In genomic region chr6:49097596-49098110, GRCm38 (mm10) we compare ENCODE assay signal across 8 mouse cellular contexts. TPM values are rescaled to one million over a fixed set of nuclear protein-coding genes. Genes with fewer than 3 reads are reported as not detected.
DNase-seq lines count a peak whose midpoint lies in the region; ATAC-seq and TF ChIP-seq lines count a peak whose summit lies in the region.

No protein-coding gene starts in this region.

- TF ChIP-seq POLR2A in limb, embryonic 14.5 days (IDR thresholded peaks at IDR 0.05; ENCODE audit: borderline replicate concordance, extremely low read depth, insufficient read depth, insufficient read length): no peak

- H3K9ac ChIP-seq in kidney, embryonic 14.5 days (ENCODE audit: low read depth, low read length): no peak overlapping the region
- no peak overlapping the region for H3K9ac ChIP-seq in embryonic facial prominence, embryonic 14.5 days (ENCODE audit: low read depth, low read length)
- H3K9ac ChIP-seq in limb, embryonic 14.5 days (ENCODE audit: low read depth, low read length, severe bottlenecking): no peak overlapping the region

- peaks cover 62% of the 10 kb centered on the region for H3K36me3 ChIP-seq in kidney, embryonic 14.5 days (ENCODE audit: control insufficient read depth, insufficient read depth, low read length)
- H3K36me3 ChIP-seq in embryonic facial prominence, embryonic 14.5 days (ENCODE audit: control insufficient read depth, insufficient read depth, low read length): peaks cover 79% of the 10 kb centered on the region
- H3K36me3 ChIP-seq in limb, embryonic 14.5 days (ENCODE audit: control insufficient read depth, insufficient read depth, low read length): peaks cover 54% of the 10 kb centered on the region

- no peaks in the 10 kb centered on the region for H3K27me3 ChIP-seq in kidney, embryonic 14.5 days (ENCODE audit: control insufficient read depth, insufficient read depth, low read length)
- no peaks in the 10 kb centered on the region for H3K27me3 ChIP-seq in embryonic facial prominence, embryonic 14.5 days (replicated peaks; ENCODE audit: control insufficient read depth, insufficient read depth, low read length)
- no peaks in the 10 kb centered on the region for H3K27me3 ChIP-seq in limb, embryonic 14.5 days (ENCODE audit: control insufficient read depth, insufficient read depth, low read length)

- H3K27ac ChIP-seq in kidney, embryonic 14.5 days (ENCODE audit: low read depth, low read length): no peak overlapping the region; the same call in 1 of the 2 replicates
- peak overlapping the region; percentile 68 for H3K27ac ChIP-seq in embryonic facial prominence, embryonic 14.5 days (replicated peaks; ENCODE audit: low read depth, low read length)
- H3K27ac ChIP-seq in limb, embryonic 14.5 days (replicated peaks; ENCODE audit: low read depth, low read length): peak overlapping the region; percentile 52

- peaks cover 3% of the 10 kb centered on the region; the same call in 1 of the 2 replicates for H3K4me1 ChIP-seq in kidney, embryonic 14.5 days (ENCODE audit: control insufficient read depth, insufficient read depth, low read length)
- H3K4me1 ChIP-seq in embryonic facial prominence, embryonic 14.5 days (ENCODE audit: control insufficient read depth, insufficient read depth, low read length): peaks cover 19% of the 10 kb centered on the region
- H3K4me1 ChIP-seq in limb, embryonic 14.5 days (ENCODE audit: control insufficient read depth, insufficient read depth, low read length): peaks cover 7% of the 10 kb centered on the region

- no peak overlapping the region for H3K4me3 ChIP-seq in kidney, embryonic 14.5 days (ENCODE audit: low read length)
- no peak overlapping the region for H3K4me3 ChIP-seq in embryonic facial prominence, embryonic 14.5 days (ENCODE audit: low read depth, low read length)
- no peak overlapping the region for H3K4me3 ChIP-seq in limb, embryonic 14.5 days (replicated peaks; ENCODE audit: low read length)

- 91% methylated on average over 5 of the region's 5 CpGs for WGBS in kidney, embryonic 14.5 days
- WGBS in embryonic facial prominence, embryonic 14.5 days: 74% methylated on average over 5 of the region's 5 CpGs
- WGBS in limb, embryonic 14.5 days: 83% methylated on average over 5 of the region's 5 CpGs

- DNase-seq in kidney, adult 18-20 months: peak; percentile 23
- DNase-seq in brain, adult 2 months (ENCODE audit: low read depth, low spot score): peak; percentile 59
- DNase-seq in embryonic facial prominence, embryonic 14.5 days (ENCODE audit: low spot score): no peak
- no peak for DNase-seq in limb, embryonic 14.5 days (ENCODE audit: low spot score)
- no peak for DNase-seq in embryo, embryonic 10.5 days (ENCODE audit: low spot score)
- no peak for DNase-seq in layer of hippocampus, adult 9-10 months (ENCODE audit: low spot score)
- DNase-seq in yolk sac, embryonic 10.5 days (ENCODE audit: low spot score): no peak

- no peak overlapping the region for H3K4me2 ChIP-seq in kidney, embryonic 14.5 days (replicated peaks; ENCODE audit: low read depth, low read length)
- peak overlapping the region; percentile 35 for H3K4me2 ChIP-seq in embryonic facial prominence, embryonic 14.5 days (ENCODE audit: low read depth, low read length)
- 0 out of 2 replicates have a peak overlapping the region, but pooled peaks have one; percentile 0 for H3K4me2 ChIP-seq in limb, embryonic 14.5 days (replicated peaks; ENCODE audit: low read depth, low read length, severe bottlenecking)

- ATAC-seq in kidney, embryonic 14.5 days (ENCODE audit: low FRiP score, low TSS enrichment): no peak
- ATAC-seq in embryonic facial prominence, embryonic 14.5 days (ENCODE audit: low read depth): no peak
- ATAC-seq in limb, embryonic 14.5 days (ENCODE audit: low FRiP score, low read depth): no peak

- no peaks in the 10 kb centered on the region for H3K9me3 ChIP-seq in kidney, embryonic 14.5 days (ENCODE audit: control insufficient read depth, low read length)
- H3K9me3 ChIP-seq in embryonic facial prominence, embryonic 14.5 days (ENCODE audit: control insufficient read depth, low read length): no peaks in the 10 kb centered on the region
- no peaks in the 10 kb centered on the region for H3K9me3 ChIP-seq in limb, embryonic 14.5 days (ENCODE audit: control insufficient read depth, low read length)

RNA-seq across cellular contexts. Expression of gene Malsu1, which starts 24.1 kb away (rescaled TPM):
- polyA plus RNA-seq in kidney, embryonic 14.5 days (2014; fragmentation: Nextera tagmentation; extraction: Ambion mirVana): 75.1 and 84.5 TPM in 2 replicates
- polyA plus RNA-seq in embryonic facial prominence, embryonic 14.5 days (2014; fragmentation: Nextera tagmentation; extraction: Ambion mirVana): 69.8 and 72.1 TPM in 2 replicates
- polyA plus RNA-seq in limb, embryonic 14.5 days (2012; rRNA removed): 21.9 and 27.4 TPM in 2 replicates
- polyA plus RNA-seq in limb, embryonic 14.5 days (2014; fragmentation: Nextera tagmentation; extraction: Ambion mirVana): 72.1 and 72.9 TPM in 2 replicates

Comparison
In these comparisons a context has a peak if more than half of its experiments do, and no peak if none do; other contexts are left out.
1. DNase-seq: peak in kidney, adult 18-20 months (single experiment) and brain, adult 2 months (single experiment); none in embryonic facial prominence, embryonic 14.5 days (single experiment), limb, embryonic 14.5 days (single experiment), embryo, embryonic 10.5 days (single experiment), layer of hippocampus, adult 9-10 months (single experiment) and yolk sac, embryonic 10.5 days (single experiment).